Mouse (Mus musculus): ENCODE measurements around the gene Fbxo22.

DNA sequence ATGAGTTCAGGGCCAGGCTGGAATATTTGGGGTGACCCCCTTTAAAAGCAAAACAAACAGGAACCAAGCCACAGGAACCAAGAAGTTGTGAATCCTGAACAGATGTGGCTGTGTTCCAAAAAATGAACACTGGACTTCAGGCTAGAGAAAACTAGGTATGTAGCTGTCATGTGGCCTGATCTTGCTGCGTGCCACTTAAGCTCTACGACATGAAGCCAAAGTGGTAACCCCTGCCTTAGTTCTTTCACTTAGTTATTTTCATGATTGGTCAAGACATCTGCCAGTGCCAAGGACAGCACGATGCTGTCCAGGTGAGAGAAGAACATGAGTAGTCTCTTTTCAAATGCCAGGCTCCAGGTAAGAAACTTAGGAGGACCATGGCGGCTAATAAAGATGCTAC lies 38.2 kb downstream of the Fbxo22 start:
- TF ChIP-seq EP300 (optimal IDR thresholded peaks at IDR 0.05), result no peak
- TF ChIP-seq CTCF (IDR thresholded peaks at IDR 0.05; ENCODE audit: low read depth), result no peak
